Mouse (Mus musculus): Measurements from ENCODE around the gene Mvd.

GRCm38 (mm10) chr8:122390758-122391157 is 52.5 kb downstream of the Mvd start:
- TF ChIP-seq POLR2A (IDR thresholded peaks at IDR 0.05; ENCODE audit: low read depth, low read length) (no peak), CTCF (IDR thresholded peaks at IDR 0.05; ENCODE audit: borderline replicate concordance, insufficient read depth, low read length) (no peak)
